Mouse (Mus musculus) embryonic stem cell, embryonic (primary cell): Measurements from ENCODE around the gene Kirrel3.

Experiments used
- CTCF ChIA-PET, 4 experiments: fragments of 300-600 bp in 2 of 4; fragments of 350-600 bp in 2 of 4; sonication (Branson Sonifier 250); formaldehyde crosslinking; loops; one replicate each; lab custom pipeline; 2022; ENCODE audit warnings: inconsistent platforms in 2 of 4; lab: Charles Lee
- POLR2A ChIA-PET, 4 experiments: fragments of 300-600 bp in 2 of 4; fragments of 350-600 bp in 2 of 4; sonication (Branson Sonifier 250); formaldehyde crosslinking; loops; one replicate each; lab custom pipeline; 2022; ENCODE audit warnings: antibody characterized with exemption in 4 of 4, inconsistent platforms in 1 of 4; lab: Charles Lee

Gene Kirrel3

GRCm38 (mm10) chr9:34961171-34961570 lies 475.5 kb downstream of the Kirrel3 start:
- ChIA-PET CTCF (interaction anchor here in 2 of 4 experiments (0.6 kb wide), 2 partner anchors 59 to 204 kb away, joined by 3 read pairs; no protein-coding TSS in a partner anchor), POLR2A (no interaction called here)

DNA sequence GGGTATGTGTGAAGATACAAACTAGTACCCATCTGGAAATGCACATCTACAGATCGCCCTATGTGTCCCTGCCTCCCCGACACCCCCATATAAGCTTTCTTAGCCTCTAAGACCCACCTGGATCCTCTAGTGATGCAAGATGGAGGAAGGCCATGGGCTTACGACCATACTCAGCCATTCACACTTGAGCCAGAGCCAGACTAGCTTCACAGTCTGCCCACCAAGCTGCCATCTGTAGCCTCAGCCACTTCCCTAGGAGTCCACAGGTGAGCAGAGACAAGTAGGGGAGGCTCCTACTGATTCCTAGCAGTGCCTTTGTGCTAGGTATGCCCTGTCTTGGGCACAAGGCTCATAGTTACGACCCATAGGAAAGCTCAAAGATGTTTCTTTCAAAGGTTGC lies 476.6 kb downstream of the Kirrel3 start:
- CTCF ChIA-PET: interaction anchor here in 2 of 4 experiments (0.6 to 0.7 kb wide), 2 partner anchors 22 to 40 kb away, joined by 3 read pairs; no protein-coding TSS in a partner anchor
- POLR2A ChIA-PET: interaction anchor here in 2 of 4 experiments (0.6 to 0.9 kb wide), 2 partner anchors 9 to 19 kb away, joined by 3 to 6 read pairs; no protein-coding TSS in a partner anchor

GRCm38 (mm10) chr9:34963593-34963992 lies 477.9 kb downstream of the Kirrel3 start:
- ChIA-PET CTCF (no interaction called here), POLR2A (no interaction called here)

DNA sequence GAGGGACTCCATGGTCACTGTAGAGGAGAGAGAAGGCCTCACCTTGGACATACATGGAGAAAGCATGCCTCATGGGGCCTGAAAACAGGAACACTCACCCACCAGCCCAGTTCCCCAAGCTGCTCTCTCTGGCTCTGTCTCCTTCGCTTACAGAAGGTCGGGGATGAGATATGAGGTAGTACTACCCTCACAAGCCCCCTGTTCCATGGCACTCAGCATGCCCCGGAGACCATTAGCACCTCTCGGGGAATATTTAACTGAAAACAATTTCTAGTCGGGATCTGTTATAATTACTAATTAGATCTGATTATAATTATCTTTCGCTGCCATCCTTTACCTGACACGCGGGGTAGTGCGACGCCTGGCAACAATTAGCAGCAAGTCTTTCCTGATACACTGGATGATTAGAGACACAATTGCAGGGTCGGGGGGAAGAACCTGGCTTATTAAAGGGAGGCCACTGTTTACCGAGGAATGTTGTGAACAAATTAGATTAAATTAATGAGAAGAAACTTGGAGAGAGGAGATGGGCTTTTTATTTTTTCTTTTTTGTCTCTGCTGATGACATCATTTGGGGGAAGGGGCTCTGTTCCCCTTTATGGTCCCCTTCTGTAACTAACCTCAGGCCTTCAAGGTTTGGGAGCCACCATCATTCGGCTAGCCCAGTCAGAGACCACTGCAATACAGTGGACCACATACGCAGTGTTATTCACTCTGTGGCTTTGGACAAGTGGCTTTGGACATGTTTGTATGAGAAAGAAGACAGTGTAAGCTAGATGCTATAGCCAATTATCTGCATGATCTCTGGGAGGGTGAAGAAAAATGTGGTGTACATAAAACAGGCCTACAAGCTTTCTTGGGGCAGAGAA lies 478.7 kb downstream of the Kirrel3 start:
- POLR2A ChIA-PET: interaction anchor here in 2 of 4 experiments (0.6 to 1.3 kb wide), 2 partner anchors 10 to 139 kb away, joined by 3 to 4 read pairs; no protein-coding TSS in a partner anchor
- CTCF ChIA-PET: interaction anchor here in 1 of 4 experiments (0.6 kb wide), 1 partner anchor 379 kb away, joined by 3 read pairs; no protein-coding TSS in a partner anchor

GRCm38 (mm10) chr9:34965041-34965415 lies 479.3 kb downstream of the Kirrel3 start:
- ChIA-PET POLR2A (interaction anchor here in 1 of 4 experiments (1.3 kb wide), 1 partner anchor 10 kb away, joined by 3 read pairs; no protein-coding TSS in a partner anchor), CTCF (interaction anchor here in 1 of 4 experiments (0.6 kb wide), 1 partner anchor 379 kb away, joined by 3 read pairs; no protein-coding TSS in a partner anchor)

GRCm38 (mm10) chr9:34967772-34968171 lies 482.1 kb downstream of the Kirrel3 start:
- CTCF ChIA-PET: no interaction called here
- POLR2A ChIA-PET: interaction anchor here in 1 of 4 experiments (0.6 kb wide), 1 partner anchor 42 kb away, joined by 3 read pairs; no protein-coding TSS in a partner anchor

GRCm38 (mm10) chr9:34969881-34970490 lies 484.3 kb downstream of the Kirrel3 start:
- ChIA-PET CTCF (interaction anchor here in 2 of 4 experiments (0.6 to 1.6 kb wide), 2 partner anchors 14 to 48 kb away, joined by 4 to 7 read pairs; no protein-coding TSS in a partner anchor), POLR2A (interaction anchor here in 2 of 4 experiments (0.6 to 1.1 kb wide), 2 partner anchors 30 to 117 kb away, joined by 3 to 4 read pairs; no protein-coding TSS in a partner anchor)

DNA sequence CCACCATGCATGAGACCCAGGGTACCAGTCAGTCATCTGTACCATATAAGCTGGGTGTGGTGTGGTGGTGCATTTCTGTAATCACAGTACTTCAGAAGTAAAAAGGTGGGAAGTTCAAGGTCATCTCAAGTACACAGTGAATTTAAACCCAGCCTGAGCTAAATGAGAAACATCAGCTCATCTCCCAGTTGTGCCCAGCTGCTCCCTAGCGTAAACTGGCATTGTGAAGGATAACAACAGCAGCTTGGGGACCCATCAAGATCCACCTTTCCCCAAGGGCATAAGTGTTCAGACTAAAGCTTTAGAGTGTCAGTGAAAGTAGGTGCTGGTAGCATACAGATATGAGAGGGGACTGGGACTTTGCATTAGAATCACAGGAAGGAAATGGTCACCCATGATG lies 488.6 kb downstream of the Kirrel3 start:
- ChIA-PET CTCF (interaction anchor here in 3 of 4 experiments (0.5 to 2.5 kb wide), 4 partner anchors 9 to 192 kb away, joined by 3 to 13 read pairs (median 3); no protein-coding TSS in a partner anchor), POLR2A (interaction anchor here in 2 of 4 experiments (0.9 to 1.3 kb wide), 4 partner anchors 9 to 20 kb away, joined by 3 to 4 read pairs (median 4); no protein-coding TSS in a partner anchor)

GRCm38 (mm10) chr9:34975245-34975644 lies 489.6 kb downstream of the Kirrel3 start:
- ChIA-PET POLR2A (interaction anchor here in 2 of 4 experiments (1.1 to 1.3 kb wide), 2 partner anchors 9 to 11 kb away, joined by 3 read pairs; no protein-coding TSS in a partner anchor), CTCF (interaction anchor here in 2 of 4 experiments (1.0 to 2.5 kb wide), 2 partner anchors 8 to 9 kb away, joined by 3 to 13 read pairs; no protein-coding TSS in a partner anchor)

- ChIA-PET CTCF (no interaction called here), POLR2A (no interaction called here)
Observed at GRCm38 (mm10) chr9:34976596-34977462, 491.1 kb downstream of the Kirrel3 start.

- POLR2A ChIA-PET: interaction anchor here in 1 of 4 experiments (0.6 to 1.2 kb wide), 3 partner anchors 16 to 171 kb away, joined by 3 read pairs; no protein-coding TSS in a partner anchor
- CTCF ChIA-PET: no interaction called here
Observed at GRCm38 (mm10) chr9:34977700-34978099, 492.0 kb downstream of the Kirrel3 start.

- CTCF ChIA-PET: no interaction called here
- POLR2A ChIA-PET: interaction anchor here in 1 of 4 experiments (0.6 to 1.2 kb wide), 3 partner anchors 16 to 171 kb away, joined by 3 read pairs; no protein-coding TSS in a partner anchor
Observed at GRCm38 (mm10) chr9:34978229-34978628, 492.5 kb downstream of the Kirrel3 start.

DNA sequence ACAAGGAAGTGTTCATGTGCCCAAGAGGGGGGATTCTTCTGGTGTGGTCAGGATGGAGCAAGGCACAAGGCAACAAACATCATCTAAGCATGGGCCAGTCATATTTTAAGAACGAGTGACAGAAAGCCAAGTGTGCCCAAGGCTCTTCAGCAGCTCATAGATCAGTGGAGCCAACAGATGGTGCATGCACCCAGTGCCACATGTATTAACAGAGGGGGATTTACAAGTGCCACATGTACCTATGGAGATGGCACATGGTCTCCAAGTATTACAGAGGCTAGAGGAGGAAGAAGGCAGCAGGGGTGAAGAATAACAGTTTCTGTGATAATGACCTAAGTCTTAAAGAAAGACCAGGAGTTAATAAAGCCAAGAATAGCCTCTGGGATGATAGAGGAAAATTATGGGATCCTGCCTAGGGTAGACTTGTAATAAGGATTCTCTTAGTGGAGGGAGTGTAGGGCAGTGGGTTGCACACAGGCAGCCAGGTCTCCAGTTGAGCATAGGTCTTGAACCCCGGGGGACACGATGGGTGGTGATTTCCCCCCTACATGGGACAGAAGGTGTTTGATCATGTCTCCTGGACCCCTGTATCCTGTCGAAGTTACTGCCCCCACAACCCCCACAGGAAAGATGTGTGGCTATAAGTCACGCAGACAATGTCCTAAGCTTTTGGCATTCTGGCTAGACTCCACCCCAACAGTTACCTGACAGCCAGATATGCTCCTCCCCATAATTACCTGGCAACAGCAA lies 495.0 kb downstream of the Kirrel3 start:
- POLR2A ChIA-PET: interaction anchor here in 2 of 4 experiments (0.7 to 1.1 kb wide), 2 partner anchors 13 to 14 kb away, joined by 3 to 4 read pairs; no protein-coding TSS in a partner anchor
- CTCF ChIA-PET: interaction anchor here in 1 of 4 experiments (0.6 kb wide), 1 partner anchor 322 kb away, joined by 3 read pairs; no protein-coding TSS in a partner anchor

DNA sequence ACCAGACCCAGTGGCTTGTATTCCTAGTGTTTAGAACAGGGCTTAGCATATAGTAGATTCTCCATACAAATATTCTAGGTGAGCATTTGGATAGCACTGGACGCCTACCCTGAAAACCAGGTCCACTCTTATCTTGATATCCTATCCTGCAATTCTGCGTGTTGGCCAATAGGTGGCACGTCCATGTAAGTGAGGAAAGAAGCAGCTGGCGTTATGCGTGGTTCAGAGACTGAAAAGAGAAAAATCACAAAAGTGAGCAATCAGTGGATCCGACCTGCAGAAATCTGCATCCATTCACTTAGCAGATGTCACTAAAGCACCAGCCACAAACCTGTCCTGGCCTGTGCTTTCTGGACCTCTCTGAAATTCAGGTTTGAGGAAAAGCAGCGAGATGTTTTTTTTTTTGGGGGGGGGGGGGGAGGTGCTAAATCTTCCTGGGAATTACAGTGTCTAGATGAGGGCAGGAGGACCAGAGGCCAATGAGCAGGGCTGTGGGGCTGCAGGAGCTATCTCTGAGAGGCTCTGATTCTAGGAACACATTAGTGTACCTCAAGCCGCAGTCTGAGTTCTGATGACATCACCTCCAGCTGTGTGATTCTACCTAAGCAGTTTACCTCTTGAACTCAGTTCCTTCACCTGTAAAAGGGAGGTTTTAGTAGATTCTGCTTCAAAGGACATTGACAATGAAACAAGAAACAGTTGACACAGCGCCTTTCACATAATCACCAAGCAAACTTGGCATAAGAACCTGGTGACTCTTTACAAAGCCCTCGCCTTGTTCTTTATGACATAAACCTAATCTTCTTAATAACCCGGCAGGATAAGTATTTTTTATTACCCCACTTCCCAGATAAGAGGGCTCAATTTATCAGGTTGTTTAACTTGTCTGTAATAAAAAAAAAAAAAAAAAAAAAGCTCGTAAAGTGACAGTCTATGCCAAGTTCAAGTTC lies 498.1 kb downstream of the Kirrel3 start:
- CTCF ChIA-PET: interaction anchor here (0.6 to 2.3 kb wide), 32 partner anchors 8 to 810 kb away, joined by 3 to 14 read pairs (median 4); partner anchors contain the start of genes Srpr (in 1 of the 4) and Tirap (in 1 of the 4)
- POLR2A ChIA-PET: interaction anchor here (0.6 to 1.2 kb wide), 12 partner anchors 8 to 238 kb away, joined by 3 to 5 read pairs (median 4); no protein-coding TSS in a partner anchor

DNA sequence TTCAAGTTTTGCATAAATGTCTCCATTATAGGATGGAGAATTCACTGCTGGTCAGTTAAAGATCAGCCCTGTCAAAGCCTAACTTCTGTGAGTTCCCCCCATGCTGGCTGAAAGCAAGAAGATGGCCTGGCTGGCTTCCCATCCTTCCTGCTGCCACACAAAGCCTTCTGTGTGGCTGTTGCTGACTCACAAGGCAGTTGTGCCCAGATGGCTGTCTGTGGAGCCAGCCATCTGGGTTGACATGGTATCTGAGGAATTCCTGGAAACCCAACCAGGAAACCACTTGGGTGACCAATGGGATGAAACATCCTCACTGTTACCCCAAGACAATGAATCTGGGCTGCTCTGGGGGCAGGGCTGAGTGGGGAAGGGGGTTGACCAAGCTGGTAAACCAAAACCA lies 500.5 kb downstream of the Kirrel3 start:
- CTCF ChIA-PET: no interaction called here
- POLR2A ChIA-PET: interaction anchor here in 1 of 4 experiments (0.7 to 1.2 kb wide), 4 partner anchors 9 to 162 kb away, joined by 3 to 5 read pairs (median 4); no protein-coding TSS in a partner anchor
